Mouse (Mus musculus) kidney, embryonic 15.5 days (tissue): ENCODE results near the gene Rab42. TPM values are rescaled to one million over a fixed set of nuclear protein-coding genes. Genes with fewer than 3 reads are reported as not detected.
A peak's percentile ranks its signal among the peaks of the same experiment; 100 is the strongest.

ENCODE experiments used
- ATAC-seq: fragments of 200-750 bp; cut with Nextera tagmentation; replicated peaks from 2 replicates; pipeline ENCODE4 v1.8.0; 2017; ENCODE audit warnings: moderate TSS enrichment; ENCODE audit not compliant: low FRiP score
- H3K27ac ChIP-seq: fragments of 300-500 bp; sonication (generic); 2 replicates; pipeline ENCODE4 v1.5.1; 2015; ENCODE audit warnings: mild to moderate bottlenecking, inconsistent platforms
- H3K27me3 ChIP-seq: fragments of 300-500 bp; sonication (generic); 2 replicates; pipeline ENCODE4 v1.6.1; 2015; ENCODE audit warnings: inconsistent platforms
- H3K36me3 ChIP-seq: fragments of 300-500 bp; sonication (generic); 2 replicates; pipeline ENCODE4 v1.6.1; 2015; ENCODE audit warnings: inconsistent platforms
- H3K4me1 ChIP-seq: fragments of 300-500 bp; sonication (generic); 2 replicates; pipeline ENCODE4 v1.6.1; 2015; ENCODE audit warnings: inconsistent platforms
- H3K4me2 ChIP-seq: fragments of 300-500 bp; sonication (generic); 2 replicates; pipeline ENCODE4 v1.6.1; 2015; ENCODE audit warnings: moderate library complexity, mild to moderate bottlenecking, inconsistent platforms
- H3K4me3 ChIP-seq: fragments of 300-500 bp; sonication (generic); replicated peaks from 2 replicates; pipeline ENCODE4 v1.5.1; 2015; ENCODE audit warnings: mild to moderate bottlenecking, inconsistent platforms
- H3K9ac ChIP-seq: fragments of 300-500 bp; sonication (generic); 2 replicates; pipeline ENCODE4 v1.6.1; 2015; ENCODE audit warnings: mild to moderate bottlenecking, inconsistent platforms
- H3K9me3 ChIP-seq: fragments of 300-500 bp; sonication (generic); replicated peaks from 2 replicates; pipeline ENCODE4 v1.6.1; 2016; ENCODE audit warnings: inconsistent platforms
- WGBS: fragments of 180-500 bp; shearing (Covaris S2); methylation state at CpG from one replicate; pipeline ENCODE4 v1.1.7; 2015; ENCODE audit warnings: mixed read lengths; 5-methylcytosine and 5-hydroxymethylcytosine counted together
- polyA plus RNA-seq: library from polyadenylated mRNA; unstranded; fragments of >200 nt; fragmentation: Nextera tagmentation; extraction: Ambion mirVana; gene quantifications from 2 replicates; pipeline ENCODE4 v1.2.1, GENCODE M21; 2015

The Rab42 gene
- polyA plus RNA-seq, 1 experiment from 2014 or later = 3.5 TPM

DNA sequence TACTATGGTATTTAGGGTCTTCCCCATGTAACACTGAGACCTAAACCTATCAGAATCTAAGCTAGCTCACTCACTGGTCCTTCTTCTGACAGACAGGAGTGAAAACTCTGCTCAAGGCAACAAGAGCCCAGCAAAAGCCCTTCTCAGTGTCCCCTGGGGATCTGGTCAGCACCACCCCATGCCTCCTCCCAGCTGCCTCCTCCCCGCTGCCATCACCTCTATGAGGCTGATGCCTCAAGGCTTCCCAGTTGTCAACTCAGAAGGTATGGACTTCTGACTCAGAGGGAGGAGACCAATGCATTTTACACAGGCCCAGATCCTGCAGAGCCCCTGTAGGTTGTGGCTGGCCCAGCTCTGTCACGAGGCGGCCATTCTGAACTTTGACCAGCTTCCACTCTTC is 38.3 kb upstream of the Rab42 start:
- Histone ChIP-seq H3K4me2 (no peak overlapping the region), H3K9me3 (no peaks in the 10 kb centered on the region), H3K9ac (no peak overlapping the region), H3K4me3 (no peak overlapping the region), H3K27me3 (no peaks in the 10 kb centered on the region), H3K4me1 (peaks cover 26% of the 10 kb centered on the region), H3K36me3 (peaks cover 43% of the 10 kb centered on the region), H3K27ac (no peak overlapping the region)
- 86% methylated on average over 3 of the region's 3 CpGs for WGBS
- ATAC-seq = no peak

- Histone ChIP-seq H3K27ac (no peak overlapping the region), H3K4me2 (no peak overlapping the region), H3K9me3 (no peaks in the 10 kb centered on the region), H3K4me1 (peaks cover 13% of the 10 kb centered on the region), H3K27me3 (no peaks in the 10 kb centered on the region), H3K36me3 (peaks cover 68% of the 10 kb centered on the region), H3K9ac (no peak overlapping the region), H3K4me3 (no peak overlapping the region)
- no peak for ATAC-seq
- WGBS = 92% methylated on average over 13 of the region's 13 CpGs
These were observed 35.8 kb upstream of the Rab42 start for GRCm38 (mm10) chr4:132338943-132339342.

GRCm38 (mm10) chr4:132332880-132333279 is 29.7 kb upstream of the Rab42 start:
- WGBS = 88% methylated on average over 6 of the region's 6 CpGs
- Histone ChIP-seq H3K9me3 (no peaks in the 10 kb centered on the region), H3K27ac (no peak overlapping the region), H3K9ac (no peak overlapping the region), H3K27me3 (no peaks in the 10 kb centered on the region), H3K36me3 (peaks cover 69% of the 10 kb centered on the region), H3K4me2 (no peak overlapping the region), H3K4me1 (peaks cover 20% of the 10 kb centered on the region), H3K4me3 (no peak overlapping the region)
- no peak for ATAC-seq

- Histone ChIP-seq H3K27ac (no peak overlapping the region), H3K4me2 (no peak overlapping the region), H3K9me3 (no peaks in the 10 kb centered on the region), H3K4me3 (no peak overlapping the region), H3K4me1 (peaks cover 20% of the 10 kb centered on the region), H3K27me3 (no peaks in the 10 kb centered on the region), H3K9ac (no peak overlapping the region), H3K36me3 (peaks cover 66% of the 10 kb centered on the region)
- no peak for ATAC-seq
- 71% methylated on average over 3 of the region's 3 CpGs for WGBS
These were observed 28.8 kb upstream of the Rab42 start for GRCm38 (mm10) chr4:132331960-132332359.

- Histone ChIP-seq H3K27me3 (no peaks in the 10 kb centered on the region), H3K9ac (peak overlapping the region; percentile 90), H3K4me3 (peak overlapping the region; percentile 81), H3K9me3 (no peaks in the 10 kb centered on the region), H3K36me3 (peaks cover 56% of the 10 kb centered on the region), H3K4me2 (peak overlapping the region; percentile 77), H3K27ac (peak overlapping the region; percentile 95), H3K4me1 (peaks cover 20% of the 10 kb centered on the region)
- 0 out of 2 replicates have a peak, but pooled peaks have one; percentile 19 for ATAC-seq
- 6% methylated on average over 10 of the region's 10 CpGs for WGBS
These were observed 26.7 kb upstream of the Rab42 start for GRCm38 (mm10) chr4:132329835-132330354.

DNA sequence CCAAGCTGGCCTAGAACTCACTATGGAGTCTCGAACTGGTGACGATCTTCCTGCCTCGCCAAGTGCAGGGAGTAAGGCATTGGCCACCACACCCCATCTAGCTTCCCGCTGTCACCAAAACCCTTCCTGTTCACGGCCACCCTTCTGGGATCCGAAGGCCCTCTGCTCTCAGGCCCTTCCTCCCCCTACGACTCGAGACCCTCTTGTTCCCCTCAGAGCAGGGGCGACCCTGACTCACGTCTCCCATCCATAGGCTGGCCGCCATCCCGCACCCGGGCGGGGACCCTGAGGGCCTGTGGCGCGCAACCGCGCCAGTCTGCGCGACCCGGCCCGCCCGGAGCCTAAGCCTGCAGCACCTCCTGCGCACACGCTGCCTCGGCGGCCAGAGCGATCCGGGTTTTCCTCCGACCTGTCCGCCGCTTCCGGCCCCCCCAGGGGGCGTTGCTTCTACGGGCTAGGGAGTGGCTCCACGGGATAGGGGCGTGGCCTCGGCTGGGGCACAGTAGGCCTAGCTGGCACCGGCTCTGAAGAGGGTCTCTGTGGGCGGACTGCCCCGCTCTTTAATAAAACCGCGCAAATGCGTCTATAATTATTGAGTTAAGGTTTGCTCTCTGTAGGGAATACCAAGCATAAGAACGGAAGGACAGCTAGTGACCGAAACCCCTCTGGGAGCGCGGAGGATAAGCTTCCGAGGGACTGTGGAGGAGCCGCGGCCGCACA is 26.1 kb upstream of the Rab42 start, which contains the start of gene Trnau1ap:
Gene Trnau1ap, minus strand, starts transcription at position 424 of the 720 bp plus-strand sequence.
- WGBS = under 1% methylated on average over 52 of the region's 52 CpGs
- Histone ChIP-seq H3K4me1 (peaks cover 20% of the 10 kb centered on the region), H3K27me3 (no peaks in the 10 kb centered on the region)

GRCm38 (mm10) chr4:132328391-132328982 is 25.3 kb upstream of the Rab42 start:
- peak overlapping the region; percentile 77 for H3K4me2 ChIP-seq
- H3K27ac ChIP-seq = peak overlapping the region; percentile 95
- H3K36me3 ChIP-seq = peaks cover 56% of the 10 kb centered on the region
- peak overlapping the region; percentile 90 for H3K9ac ChIP-seq
- 47% methylated on average over 14 of the region's 14 CpGs for WGBS
- peak overlapping the region; percentile 81 for H3K4me3 ChIP-seq
- peaks cover 20% of the 10 kb centered on the region for H3K4me1 ChIP-seq
- no peaks in the 10 kb centered on the region for H3K9me3 ChIP-seq
- no peaks in the 10 kb centered on the region for H3K27me3 ChIP-seq
- peak; percentile 5; the same call in 1 of the 2 replicates for ATAC-seq

More for the DNA sequence above, 26.1 kb upstream of the Rab42 start, which contains the start of gene Trnau1ap:
- H3K9ac ChIP-seq = peak within 1 kb of the TSS; percentile 90
- H3K27ac ChIP-seq = peak within 1 kb of the TSS; percentile 95
- peak; percentile 97 for ATAC-seq
- H3K9me3 ChIP-seq = no peaks in the 10 kb centered on the region
- H3K4me3 ChIP-seq = peak within 1 kb of the TSS; percentile 81
- peak within 1 kb of the TSS; percentile 77 for H3K4me2 ChIP-seq
- H3K36me3 ChIP-seq = peaks cover 56% of the 10 kb centered on the region

DNA sequence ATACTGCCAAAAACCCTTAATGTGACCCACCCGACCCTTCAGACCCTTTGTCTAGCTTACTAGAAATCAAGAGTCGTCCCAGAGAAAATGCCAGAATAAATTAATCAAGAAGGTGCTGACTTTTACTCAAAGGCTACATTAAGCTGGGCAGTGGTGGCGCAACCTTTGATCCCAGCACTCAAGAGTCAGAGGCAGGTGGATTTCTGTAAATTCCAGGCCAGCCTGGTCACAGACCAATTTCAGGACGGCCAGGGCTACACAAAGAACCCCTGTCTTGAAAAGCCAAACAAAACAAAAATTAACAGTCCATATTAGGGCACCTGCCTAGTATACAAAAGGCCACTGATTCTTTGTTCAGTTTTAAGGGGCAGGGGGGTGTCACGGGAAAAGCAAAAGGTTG is 23.3 kb upstream of the Rab42 start:
- Histone ChIP-seq H3K4me1 (peaks cover 20% of the 10 kb centered on the region), H3K4me3 (no peak overlapping the region), H3K27me3 (no peaks in the 10 kb centered on the region), H3K9ac (no peak overlapping the region), H3K27ac (no peak overlapping the region), H3K4me2 (no peak overlapping the region), H3K9me3 (no peaks in the 10 kb centered on the region), H3K36me3 (peaks cover 50% of the 10 kb centered on the region)
- ATAC-seq = no peak
- WGBS = 71% methylated on average over 5 of the region's 5 CpGs

DNA sequence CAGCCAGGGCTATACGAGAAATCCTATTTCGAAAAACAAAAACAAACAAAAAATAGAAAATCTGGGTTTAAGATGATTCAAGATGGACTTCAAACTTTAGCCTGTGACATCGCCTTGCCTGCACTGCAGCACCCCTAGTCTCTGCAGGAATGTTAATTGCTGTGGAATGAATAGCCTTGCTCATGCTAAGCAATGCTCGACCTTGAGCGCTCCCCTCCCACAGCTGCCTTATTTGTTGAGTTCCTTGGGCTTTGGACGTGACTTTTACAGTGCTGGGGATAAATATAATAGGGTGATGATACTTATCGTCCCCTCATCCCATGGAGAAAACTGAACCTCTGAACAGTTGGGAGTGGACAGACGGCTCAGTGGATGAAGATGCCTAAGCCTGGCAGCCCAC is 12.5 kb upstream of the Rab42 start:
- Histone ChIP-seq H3K27me3 (no peaks in the 10 kb centered on the region), H3K36me3 (peaks cover 88% of the 10 kb centered on the region), H3K9me3 (no peaks in the 10 kb centered on the region), H3K9ac (no peak overlapping the region), H3K4me2 (no peak overlapping the region), H3K4me3 (no peak overlapping the region), H3K27ac (no peak overlapping the region), H3K4me1 (no peaks in the 10 kb centered on the region; the same call in 1 of the 2 replicates)
- WGBS = 82% methylated on average over 8 of the region's 8 CpGs
- ATAC-seq = no peak

DNA sequence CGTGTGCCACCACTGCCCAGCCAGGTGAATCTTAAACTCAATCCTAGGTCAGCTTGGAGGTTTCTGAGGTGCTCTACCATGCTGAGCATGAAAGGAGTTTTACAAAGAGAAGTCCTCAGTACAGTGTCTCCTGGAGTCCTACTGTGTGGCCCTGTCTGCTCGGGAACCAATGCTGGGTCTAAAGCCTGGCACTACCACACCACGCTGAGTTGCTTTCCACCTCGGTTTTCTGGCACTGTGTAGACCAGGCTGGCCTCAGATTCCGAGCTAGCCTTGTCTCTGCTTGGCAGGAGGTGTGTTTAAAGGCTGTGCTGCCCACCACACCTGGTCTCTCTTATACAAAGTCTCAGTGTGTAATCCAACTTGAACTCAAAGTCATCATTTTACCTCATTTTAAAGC is 9.4 kb upstream of the Rab42 start:
- no peak overlapping the region for H3K4me3 ChIP-seq
- ATAC-seq = no peak
- no peaks in the 10 kb centered on the region for H3K9me3 ChIP-seq
- 81% methylated on average over 5 of the region's 5 CpGs for WGBS
- no peak overlapping the region for H3K27ac ChIP-seq
- H3K4me1 ChIP-seq = peaks cover 12% of the 10 kb centered on the region
- no peaks in the 10 kb centered on the region for H3K27me3 ChIP-seq
- no peak overlapping the region for H3K4me2 ChIP-seq
- peaks cover 73% of the 10 kb centered on the region for H3K36me3 ChIP-seq
- no peak overlapping the region for H3K9ac ChIP-seq

GRCm38 (mm10) chr4:132311801-132312200 is 8.6 kb upstream of the Rab42 start:
- Histone ChIP-seq H3K4me2 (no peak overlapping the region), H3K9me3 (no peaks in the 10 kb centered on the region), H3K36me3 (peaks cover 65% of the 10 kb centered on the region), H3K27ac (peak overlapping the region; percentile 24; the same call in 1 of the 2 replicates), H3K9ac (no peak overlapping the region), H3K4me3 (no peak overlapping the region), H3K27me3 (no peaks in the 10 kb centered on the region), H3K4me1 (peaks cover 12% of the 10 kb centered on the region)
- WGBS = 47% methylated on average over 3 of the region's 3 CpGs
- no peak for ATAC-seq

DNA sequence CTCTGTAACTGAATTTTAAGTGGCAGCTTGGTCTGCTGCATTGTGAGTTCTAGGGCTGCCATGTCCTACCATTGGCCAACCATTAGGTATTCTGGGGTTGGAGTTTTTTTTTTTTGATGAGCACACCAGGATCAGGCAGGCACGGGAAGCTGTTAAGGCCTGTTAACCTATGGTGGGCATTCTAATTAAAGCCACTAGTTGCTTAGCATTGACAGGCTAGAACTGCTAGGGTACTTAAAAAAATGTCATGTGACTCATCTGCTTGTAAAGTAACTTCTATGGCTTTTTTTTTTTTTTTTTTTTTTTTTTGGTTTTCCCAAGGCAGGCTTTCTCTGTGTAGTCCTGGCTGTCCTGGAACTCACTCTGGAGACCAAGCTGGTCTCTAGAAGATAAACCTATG is 8.0 kb upstream of the Rab42 start:
- peaks cover 12% of the 10 kb centered on the region for H3K4me1 ChIP-seq
- no peaks in the 10 kb centered on the region for H3K9me3 ChIP-seq
- H3K9ac ChIP-seq = no peak overlapping the region
- H3K27me3 ChIP-seq = no peaks in the 10 kb centered on the region
- H3K4me3 ChIP-seq = no peak overlapping the region
- 0 out of 2 replicates have a peak overlapping the region, but pooled peaks have one; percentile 24 for H3K27ac ChIP-seq
- no peak for ATAC-seq
- no peak overlapping the region for H3K4me2 ChIP-seq
- 35% methylated on average over 1 of the region's 1 CpGs for WGBS
- H3K36me3 ChIP-seq = peaks cover 59% of the 10 kb centered on the region
